In the genomic region with DNA sequence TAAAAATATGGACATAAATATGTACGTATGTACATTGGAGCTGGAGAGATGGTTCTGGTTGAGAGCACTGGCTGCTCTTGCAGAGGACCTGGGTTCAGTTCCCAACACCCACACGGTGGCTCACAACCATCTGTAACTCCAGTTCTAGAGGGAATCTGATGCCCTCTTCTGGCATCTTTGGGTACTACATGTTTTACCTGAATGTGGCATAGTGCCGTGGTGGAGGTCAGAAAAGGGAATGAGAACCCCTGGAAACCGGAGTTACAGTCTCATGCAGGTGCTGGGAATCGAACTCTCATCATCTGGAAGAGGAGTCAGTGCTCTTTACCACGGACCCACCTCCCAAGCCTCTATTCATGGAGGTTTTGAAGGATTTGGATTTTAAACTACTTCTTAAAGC, we compare ENCODE assay signal across 19 mouse cellular contexts. TPM values are rescaled to one million over a fixed set of nuclear protein-coding genes. Genes with fewer than 3 reads are reported as not detected.
A peak's percentile ranks its signal among the peaks of the same experiment; 100 is the strongest.
DNase-seq lines count a peak whose midpoint lies in the region; ATAC-seq and TF ChIP-seq lines count a peak whose summit lies in the region.
"Had no signal": no experiment of that assay in that cellular context is flagged by ENCODE, and none has a peak within 500 bp of the region (broad histone marks: within the 10 kb centered on the region; RNA-seq: fewer than 3 reads in every experiment).

No protein-coding gene starts in this region.

- no peak overlapping the region for H3K9ac ChIP-seq in hindbrain, postnatal 0 days (replicated peaks; ENCODE audit: low read length)
- no peak overlapping the region for H3K9ac ChIP-seq in hindbrain, embryonic 16.5 days (ENCODE audit: low read depth, low read length)
- no peak overlapping the region for H3K9ac ChIP-seq in lung, embryonic 14.5 days
- H3K9ac ChIP-seq in ES-E14 (ENCODE audit: insufficient read depth, low read depth, low read length, poor library complexity, severe bottlenecking) = no peak overlapping the region
- H3K9ac ChIP-seq: hindbrain, embryonic 12.5 days had no signal

- H3K27ac ChIP-seq in hindbrain, postnatal 0 days = no peak overlapping the region
- no peak overlapping the region for H3K27ac ChIP-seq in hindbrain, embryonic 16.5 days (ENCODE audit: low read depth, low read length)
- no peak overlapping the region for H3K27ac ChIP-seq in lung, embryonic 14.5 days (ENCODE audit: low read depth)
- H3K27ac ChIP-seq in ES-E14 (ENCODE audit: insufficient read depth, low read depth, low read length, poor library complexity, severe bottlenecking) = no peak overlapping the region
- H3K27ac ChIP-seq: hindbrain, embryonic 12.5 days had no signal

- no peaks in the 10 kb centered on the region for H3K27me3 ChIP-seq in hindbrain, postnatal 0 days (ENCODE audit: insufficient read depth, low read length)
- no peaks in the 10 kb centered on the region for H3K27me3 ChIP-seq in hindbrain, embryonic 16.5 days (replicated peaks; ENCODE audit: control insufficient read depth, insufficient read depth, low read length)
- peaks cover 6% of the 10 kb centered on the region; the same call in 1 of the 2 replicates for H3K27me3 ChIP-seq in lung, embryonic 14.5 days (ENCODE audit: insufficient read depth, low read length)
- H3K27me3 ChIP-seq: hindbrain, embryonic 12.5 days; megakaryocyte, embryonic 14.5 days had no signal

- TF ChIP-seq CTCF in hindbrain, postnatal 0 days (IDR thresholded peaks at IDR 0.05; ENCODE audit: low read depth) = peak; percentile 27; the same call in 1 of the 2 replicates
- peak; percentile 17; the same call in 1 of the 2 replicates for TF ChIP-seq CTCF in lung, embryonic 14.5 days (IDR thresholded peaks at IDR 0.05; ENCODE audit: low read depth)
- TF ChIP-seq CTCF in lung, adult 2 months (IDR thresholded peaks at IDR 0.05; ENCODE audit: insufficient read depth, low read length) = no peak

- H3K36me3 ChIP-seq in hindbrain, postnatal 0 days (ENCODE audit: insufficient read depth, low read length) = no peaks in the 10 kb centered on the region
- no peaks in the 10 kb centered on the region for H3K36me3 ChIP-seq in hindbrain, embryonic 16.5 days (ENCODE audit: control insufficient read depth, insufficient read depth, low read length)
- no peaks in the 10 kb centered on the region for H3K36me3 ChIP-seq in lung, embryonic 14.5 days (ENCODE audit: insufficient read depth)
- H3K36me3 ChIP-seq in ES-E14 (ENCODE audit: control insufficient read depth, insufficient read depth, low read length, poor library complexity, severe bottlenecking) = no peaks in the 10 kb centered on the region
- H3K36me3 ChIP-seq: hindbrain, embryonic 12.5 days had no signal

- no peak overlapping the region for H3K4me3 ChIP-seq in hindbrain, postnatal 0 days (ENCODE audit: low read length)
- H3K4me3 ChIP-seq in hindbrain, embryonic 16.5 days (ENCODE audit: low read length) = no peak overlapping the region
- no peak overlapping the region for H3K4me3 ChIP-seq in lung, embryonic 14.5 days (ENCODE audit: low read depth, low read length)
- no peak overlapping the region for H3K4me3 ChIP-seq in lung, adult 2 months (replicated peaks; ENCODE audit: extremely low read depth, low read depth, low read length)
- H3K4me3 ChIP-seq in ES-E14 (ENCODE audit: insufficient read depth in 1 of 2, low read depth in 1 of 2, low read length in 2 of 2, poor library complexity in 1 of 2, severe bottlenecking in 1 of 2) = no peak overlapping the region
- H3K4me3 ChIP-seq: hindbrain, embryonic 12.5 days; megakaryocyte, embryonic 14.5 days had no signal

- H3K4me2 ChIP-seq in hindbrain, postnatal 0 days (ENCODE audit: low read depth, low read length) = no peak overlapping the region
- H3K4me2 ChIP-seq in hindbrain, embryonic 16.5 days (ENCODE audit: low read length) = no peak overlapping the region
- H3K4me2 ChIP-seq in lung, embryonic 14.5 days = no peak overlapping the region
- H3K4me2 ChIP-seq: hindbrain, embryonic 12.5 days had no signal

- in situ Hi-C loops in ES-E14 (cut with MboI; ENCODE audit: low sequenced_read_pairs in 2 of 2, unreplicated experiment in 2 of 2) = no loop called here

- H3K4me1 ChIP-seq in hindbrain, postnatal 0 days (ENCODE audit: insufficient read depth, low read length) = no peaks in the 10 kb centered on the region
- peaks cover 3% of the 10 kb centered on the region; the same call in 1 of the 2 replicates for H3K4me1 ChIP-seq in hindbrain, embryonic 16.5 days (ENCODE audit: control insufficient read depth, insufficient read depth, low read depth, low read length)
- H3K4me1 ChIP-seq in lung, embryonic 14.5 days (ENCODE audit: insufficient read depth) = no peaks in the 10 kb centered on the region
- H3K4me1 ChIP-seq in lung, adult 2 months (ENCODE audit: control insufficient read depth, insufficient read depth, low read length) = no peaks in the 10 kb centered on the region
- H3K4me1 ChIP-seq in ES-E14 (ENCODE audit: control insufficient read depth in 2 of 2, insufficient read depth in 2 of 2, low read length in 2 of 2, poor library complexity in 1 of 2) = no peaks in the 10 kb centered on the region
- H3K4me1 ChIP-seq: hindbrain, embryonic 12.5 days; megakaryocyte, embryonic 14.5 days had no signal

- TF ChIP-seq POLR2A in lung, adult 2 months (IDR thresholded peaks at IDR 0.05; ENCODE audit: borderline replicate concordance, extremely low read depth, low read depth, low read length) = no peak

- ATAC-seq in hindbrain, postnatal 0 days = no peak
- ATAC-seq in hindbrain, embryonic 16.5 days = no peak
- ATAC-seq in lung, embryonic 14.5 days (ENCODE audit: insufficient read depth) = no peak
- ATAC-seq: midbrain, embryonic 16.5 days had no signal

- 90% methylated on average over 6 of the region's 6 CpGs for WGBS in hindbrain, postnatal 0 days
- 92% methylated on average over 6 of the region's 6 CpGs for WGBS in hindbrain, embryonic 16.5 days
- 91% methylated on average over 6 of the region's 6 CpGs for WGBS in lung, embryonic 14.5 days
- 88% methylated on average over 6 of the region's 6 CpGs for WGBS in lung, adult 2 months

- H3K9me3 ChIP-seq in hindbrain, postnatal 0 days (ENCODE audit: low read length) = no peaks in the 10 kb centered on the region
- H3K9me3 ChIP-seq in hindbrain, embryonic 16.5 days (ENCODE audit: control insufficient read depth, low read length) = no peaks in the 10 kb centered on the region
- H3K9me3 ChIP-seq in lung, embryonic 14.5 days (ENCODE audit: low read depth, low read length) = no peaks in the 10 kb centered on the region
- H3K9me3 ChIP-seq in ES-E14 (ENCODE audit: control insufficient read depth, insufficient read depth, low read depth, low read length) = no peaks in the 10 kb centered on the region

- no peak for DNase-seq in hindbrain, postnatal 0 days (ENCODE audit: low spot score)
- no peak for DNase-seq in lung, embryonic 14.5 days
- DNase-seq in lung, adult 2 months = no peak
- DNase-seq in ES-E14 (ENCODE audit: low read depth, low spot score) (peak; percentile 42), ZHBTc4 (ENCODE audit: low read depth, low spot score) (peak; percentile 61)
- DNase-seq in spleen, adult 12 weeks (ENCODE audit: low spot score) = no peak
- DNase-seq in Muller cell, postnatal 12 days (ENCODE audit: inconsistent ontology term) = no peak
- DNase-seq: cerebellum, adult 9-11 months; kidney, adult 11 months; kidney, postnatal 25 days; layer of hippocampus, adult 9-11 months; lung, postnatal 10 days; right cerebral cortex, postnatal 14 days had no signal

TF ChIP-seq in ES-E14, 5 proteins besides CTCF, POLR2A, EP300 and RAD21:
- no peak for TF ChIP-seq ZNF384 (IDR thresholded peaks at IDR 0.05; ENCODE audit: low read depth, low read length)
- no peak for TF ChIP-seq HCFC1 (IDR thresholded peaks at IDR 0.05; ENCODE audit: borderline replicate concordance, insufficient read depth, low read length)
- no peak for TF ChIP-seq ZC3H11A (IDR thresholded peaks at IDR 0.05; ENCODE audit: borderline replicate concordance, low read depth, low read length)
- no peak for TF ChIP-seq MAFK (IDR thresholded peaks at IDR 0.05; ENCODE audit: insufficient read depth, low read depth, low read length)
- TF ChIP-seq CHD2 (IDR thresholded peaks at IDR 0.05; ENCODE audit: low read depth, low read length) = no peak

RNA-seq across cellular contexts. Expression of a gene that starts 5.0 kb away (rescaled TPM):
- total RNA-seq in hindbrain, postnatal 0 days (2014; rRNA removed) = 0.73 TPM in 1 of 2 replicates, not detected in the other
- 0.21 and 0.31 TPM in 2 replicates for polyA plus RNA-seq in hindbrain, postnatal 0 days (2015; fragmentation: Nextera tagmentation; extraction: Ambion mirVana)
- 0.30 and 0.33 TPM in 2 replicates for polyA plus RNA-seq in hindbrain, embryonic 16.5 days (2015; fragmentation: Nextera tagmentation; extraction: Ambion mirVana)
- polyA plus RNA-seq in lung, embryonic 14.5 days (2014; fragmentation: Nextera tagmentation; extraction: Ambion mirVana) = 0.66 and 0.68 TPM in 2 replicates
- polyA plus RNA-seq in lung, adult 2 months (2012; rRNA removed) = 0.17 and 0.26 TPM in 2 replicates
- 0.16 TPM in 1 of 2 replicates, not detected in the other for total RNA-seq in ES-E14 (2012; rRNA removed)
- total RNA-seq: adrenal gland, adult 18-20 months; granulocyte monocyte progenitor cell, adult 5-6 weeks had no signal

Comparison
In these comparisons a context has a peak if more than half of its experiments do, and no peak if none do; other contexts are left out.
1. DNase-seq: peak in ES-E14 (single experiment) and ZHBTc4 (single experiment); none in hindbrain, postnatal 0 days (single experiment), lung, embryonic 14.5 days (single experiment), lung, adult 2 months (single experiment), spleen, adult 12 weeks (single experiment) and Muller cell, postnatal 12 days (single experiment).